Mouse (Mus musculus) embryonic fibroblast, embryonic 13.5 days (primary cell): ENCODE measurements around the gene AI597479. TPM values are rescaled to one million over a fixed set of nuclear protein-coding genes. Genes with fewer than 3 reads are reported as not detected.

ENCODE experiments used
- H3K27ac ChIP-seq: 2 replicates; pipeline ENCODE4 v1.5.1; 2012; ENCODE audit warnings: low read length, control low read depth, inconsistent platforms; ENCODE audit not compliant: insufficient read depth
- H3K4me1 ChIP-seq: 2 replicates; pipeline ENCODE4 v1.6.1; 2011; ENCODE audit warnings: low read length; ENCODE audit not compliant: control insufficient read depth, insufficient read depth
- H3K4me3 ChIP-seq: 2 replicates; pipeline ENCODE4 v1.5.1; 2011; ENCODE audit warnings: mild to moderate bottlenecking, control low read depth, low read length; ENCODE audit not compliant: insufficient read depth
- CTCF ChIP-seq: IDR thresholded peaks from 2 replicates; pipeline ENCODE4 v1.5.1; 2011; ENCODE audit warnings: mild to moderate bottlenecking, control low read depth, low read length, moderate library complexity, borderline replicate concordance; ENCODE audit not compliant: insufficient read depth
- POLR2A ChIP-seq: IDR thresholded peaks from 2 replicates; pipeline ENCODE4 v1.6.1; 2011; ENCODE audit warnings: low read depth, mild to moderate bottlenecking, control low read depth, low read length, moderate library complexity
- polyA plus RNA-seq: library from polyadenylated mRNA; stranded (reverse); fragments of >200 nt; gene quantifications from 2 replicates; pipeline ENCODE4 v1.2.4, GENCODE M21; 2011; ENCODE audit warnings: low read depth; ENCODE audit not compliant: missing spikeins, insufficient read length

The AI597479 gene
- polyA plus RNA-seq = 16.7 and 18.9 TPM in 2 replicates

GRCm38 (mm10) chr1:43098031-43098984 is at the start of gene AI597479, which contains the start of gene Tgfbrap1:
Gene AI597479, plus strand, starts transcription at chr1:43098710.
Gene Tgfbrap1, minus strand, starts transcription at chr1:43098637.
- TF ChIP-seq POLR2A (peak; percentile 81), CTCF (no peak)
- Histone ChIP-seq H3K4me1 (no peaks in the 10 kb centered on the region), H3K4me3 (peak within 1 kb of the TSS; percentile 76), H3K27ac (peak within 1 kb of the TSS; percentile 98)

- TF ChIP-seq CTCF (no peak), POLR2A (no peak)
- no peak overlapping the region for H3K4me3 ChIP-seq
- H3K4me1 ChIP-seq = no peaks in the 10 kb centered on the region
- H3K27ac ChIP-seq = no peak overlapping the region
These were observed 46.6 kb upstream of the AI597479 start for GRCm38 (mm10) chr1:43051903-43052302.

- Histone ChIP-seq H3K4me3 (no peak overlapping the region), H3K4me1 (no peaks in the 10 kb centered on the region), H3K27ac (no peak overlapping the region)
- no peak for TF ChIP-seq POLR2A
- TF ChIP-seq CTCF = peak; percentile 96
These were observed 32.7 kb upstream of the AI597479 start for GRCm38 (mm10) chr1:43065615-43066310.

DNA sequence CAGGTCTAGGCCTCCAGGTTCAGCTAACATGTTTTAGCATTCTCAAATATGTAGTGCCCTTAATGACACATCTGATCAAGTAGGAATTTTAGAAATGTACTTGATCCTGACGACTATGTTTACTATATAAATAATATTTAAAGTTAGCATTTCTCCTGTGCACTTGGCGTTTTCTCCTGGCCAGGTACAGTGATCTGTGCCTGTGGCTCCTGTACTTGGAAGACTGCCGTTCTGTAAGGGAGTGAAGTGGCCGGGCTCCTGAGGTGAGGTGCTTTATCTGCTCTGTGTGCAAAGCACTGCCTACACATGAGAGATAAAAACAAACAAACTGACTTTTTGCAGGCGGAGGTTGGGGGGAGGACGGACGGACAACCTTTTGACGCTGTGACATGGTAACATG is 31.9 kb upstream of the AI597479 start:
- Histone ChIP-seq H3K4me3 (no peak overlapping the region), H3K27ac (no peak overlapping the region), H3K4me1 (no peaks in the 10 kb centered on the region)
- TF ChIP-seq CTCF = no peak
- TF ChIP-seq POLR2A = no peak

DNA sequence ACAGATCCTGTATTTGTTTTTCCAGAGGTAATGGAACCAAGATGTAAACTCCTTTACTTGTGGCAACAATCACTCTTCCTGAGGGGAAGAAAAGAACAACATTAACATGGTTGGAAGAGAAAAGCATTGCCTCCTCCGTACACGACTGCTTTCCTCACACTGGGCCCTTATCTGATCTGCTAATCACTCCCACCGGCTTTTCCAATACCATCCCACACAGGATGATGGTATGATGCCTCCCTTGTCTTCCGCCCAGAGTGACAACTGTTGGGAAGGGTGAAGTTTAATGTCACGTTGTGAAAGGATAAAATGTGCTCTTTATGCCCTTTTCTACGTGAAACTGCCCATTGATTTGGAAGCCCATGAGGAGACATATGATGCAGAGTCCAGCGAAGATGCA is 31.0 kb upstream of the AI597479 start:
- Histone ChIP-seq H3K27ac (no peak overlapping the region), H3K4me1 (no peaks in the 10 kb centered on the region), H3K4me3 (no peak overlapping the region)
- TF ChIP-seq POLR2A (no peak), CTCF (no peak)

GRCm38 (mm10) chr1:43070726-43071125 is 27.8 kb upstream of the AI597479 start:
- TF ChIP-seq CTCF = no peak
- TF ChIP-seq POLR2A = no peak
- H3K4me1 ChIP-seq = no peaks in the 10 kb centered on the region

GRCm38 (mm10) chr1:43072028-43072427 is 26.5 kb upstream of the AI597479 start:
- H3K4me3 ChIP-seq = no peak overlapping the region

More at GRCm38 (mm10) chr1:43070726-43071125, 27.8 kb upstream of the AI597479 start:
- Histone ChIP-seq H3K27ac (no peak overlapping the region), H3K4me3 (no peak overlapping the region)

DNA sequence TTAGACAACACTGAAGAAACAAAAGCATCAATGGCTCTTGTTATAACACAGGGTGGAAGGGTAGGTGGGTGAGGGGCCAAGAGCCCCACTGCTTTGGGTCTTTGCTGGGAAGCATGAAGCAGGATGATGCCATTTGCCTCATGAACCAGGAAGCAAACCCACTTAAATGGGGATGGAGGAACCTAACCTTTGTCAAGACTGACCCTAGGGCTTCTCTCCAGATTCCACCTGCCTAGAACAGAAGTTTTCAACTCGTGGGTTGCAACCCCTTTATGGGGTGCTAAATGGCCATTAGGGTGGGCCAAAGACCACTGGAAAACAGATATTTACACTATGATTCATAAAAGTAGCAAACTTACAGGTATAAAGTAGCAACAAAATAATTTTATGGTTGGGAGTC is 25.9 kb upstream of the AI597479 start:
- no peak for TF ChIP-seq POLR2A
- TF ChIP-seq CTCF = no peak
- Histone ChIP-seq H3K4me3 (no peak overlapping the region), H3K4me1 (no peaks in the 10 kb centered on the region), H3K27ac (no peak overlapping the region)

More at GRCm38 (mm10) chr1:43072028-43072427, 26.5 kb upstream of the AI597479 start:
- Histone ChIP-seq H3K4me1 (no peaks in the 10 kb centered on the region), H3K27ac (no peak overlapping the region)
- no peak for TF ChIP-seq CTCF
- TF ChIP-seq POLR2A = no peak

GRCm38 (mm10) chr1:43074791-43075190 is 23.7 kb upstream of the AI597479 start:
- H3K27ac ChIP-seq = no peak overlapping the region
- H3K4me1 ChIP-seq = no peaks in the 10 kb centered on the region
- no peak for TF ChIP-seq CTCF
- no peak for TF ChIP-seq POLR2A
- no peak overlapping the region for H3K4me3 ChIP-seq

DNA sequence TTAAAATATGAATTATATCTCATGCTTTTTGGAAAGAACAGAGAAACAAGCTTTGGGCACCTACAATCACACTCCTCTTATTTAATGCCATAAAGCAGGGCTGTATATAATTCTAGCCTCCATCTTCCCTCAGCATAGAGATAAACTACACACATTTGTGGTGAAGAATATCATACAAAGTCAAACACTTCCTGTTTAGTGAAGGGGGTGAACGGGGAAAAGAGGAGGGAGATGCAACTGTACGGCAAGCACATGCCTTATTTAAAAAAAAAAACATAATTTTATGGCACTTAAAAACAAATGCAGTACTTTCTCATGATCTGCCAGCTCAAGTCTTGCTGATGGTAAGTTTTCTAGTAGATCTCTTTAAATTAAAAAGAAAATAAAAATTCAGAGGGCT is 20.4 kb upstream of the AI597479 start:
- H3K4me1 ChIP-seq = no peaks in the 10 kb centered on the region
- no peak overlapping the region for H3K4me3 ChIP-seq
- no peak for TF ChIP-seq POLR2A
- no peak overlapping the region for H3K27ac ChIP-seq
